Mouse (Mus musculus): ENCODE measurements around the gene Adprm. TPM values are rescaled to one million over a fixed set of nuclear protein-coding genes. Genes with fewer than 3 reads are reported as not detected.

Gene Adprm
- 10 to 100 TPM; 22.3 to 27.4 TPM for total RNA-seq (2023)

DNA sequence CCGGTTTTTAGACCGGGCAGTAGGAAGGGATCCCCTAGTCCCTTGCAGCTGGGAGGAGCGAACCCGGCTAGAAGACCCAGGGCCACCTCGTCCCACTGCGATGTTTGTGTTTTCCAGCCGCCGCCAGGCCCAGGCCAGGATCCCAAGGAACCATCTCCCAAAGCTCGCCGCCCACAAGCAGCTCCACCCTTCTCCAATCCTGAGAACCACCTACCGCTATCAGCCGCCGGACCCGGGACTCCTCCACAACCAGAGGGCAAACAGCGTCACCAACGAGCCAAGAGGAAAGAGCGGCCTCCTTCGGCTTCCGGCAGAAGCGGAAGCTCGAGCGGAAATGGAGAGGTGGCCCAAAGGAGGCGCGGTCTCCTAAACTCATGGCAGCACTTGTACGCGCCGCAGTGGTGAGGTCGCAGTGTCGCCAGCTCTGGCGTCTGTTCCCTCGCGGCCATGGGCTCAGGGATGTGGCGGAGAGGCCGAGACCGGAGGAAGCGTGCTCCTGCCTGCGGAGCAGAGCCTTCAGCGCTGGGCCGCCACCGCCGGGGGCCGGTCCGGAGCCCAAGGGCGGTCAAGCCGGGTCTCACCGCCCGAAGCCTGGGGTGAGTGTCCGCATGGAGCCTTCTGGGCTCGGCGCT, at the start of gene Adprm, which contains the start of gene Sco1:
Gene Adprm (minus strand): TSS at position 274 of the 632 bp plus-strand sequence.
Gene Sco1 (plus strand): TSS at position 350 of the 632 bp plus-strand sequence.

GRCm38 (mm10) chr11:67078000-67078399, 25.6 kb upstream of the Adprm start, which contains the start of gene Myh3:
Gene Myh3 (plus strand): TSS chr11:67078300.

DNA sequence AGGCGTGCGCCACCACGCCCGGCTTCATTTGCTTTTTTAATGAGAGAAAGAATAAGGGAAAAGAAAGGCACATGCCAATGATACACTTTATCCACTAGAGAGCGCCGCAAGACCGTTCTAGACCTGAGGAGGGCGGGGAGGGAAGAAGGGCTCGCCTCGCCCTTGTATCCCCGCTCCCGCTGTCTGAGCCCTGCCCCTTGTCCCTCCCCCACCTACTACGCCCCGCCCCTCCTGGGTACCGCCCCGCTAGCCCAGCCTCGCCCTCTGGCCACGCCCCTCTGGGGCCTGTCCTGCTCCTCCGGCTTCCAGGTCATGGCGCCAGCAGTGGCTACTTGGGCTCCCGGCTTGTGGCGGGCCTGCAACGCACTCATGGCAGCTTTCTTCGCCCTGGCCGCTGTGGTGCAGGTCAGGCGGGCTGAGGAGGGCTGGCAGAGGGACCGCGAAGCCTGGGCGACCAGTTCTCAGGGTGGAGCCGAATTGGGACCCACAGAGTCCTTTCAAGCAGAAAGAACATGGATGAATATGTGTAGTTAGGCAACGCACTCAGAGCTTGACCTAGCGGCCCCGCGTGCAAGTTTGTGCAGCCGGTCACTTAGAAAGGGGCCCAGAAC, 27.4 kb downstream of the Adprm start, which contains the start of gene Tmem220:
Gene Tmem220 (plus strand): TSS at position 288 of the 611 bp plus-strand sequence.

Other genes starting within 250 kb of the Adprm start
- gene Pirt, start 140.6 kb downstream of the Adprm start, total RNA-seq (2023) = not detected
- gene Tmem238l, start 96.0 kb downstream of the Adprm start, total RNA-seq (2023) = not detected
- gene Tmem220, start 27.4 kb downstream of the Adprm start, total RNA-seq (2023) = 1 to 10 TPM; 2.2 TPM
- gene Sco1, start 76 bp upstream of the Adprm start, total RNA-seq (2023) = 1 to 10 TPM; 5.0 to 6.3 TPM
- not detected for gene Myh3, start 25.7 kb upstream of the Adprm start, total RNA-seq (2023)
- not detected for gene Myh2, start 118.4 kb upstream of the Adprm start, total RNA-seq (2023)
- not detected for gene Myh1, start 147.5 kb upstream of the Adprm start, total RNA-seq (2023)
- not detected for gene Myh4, start 185.4 kb upstream of the Adprm start, total RNA-seq (2023)
- not detected for gene Myh8, start 224.5 kb upstream of the Adprm start, total RNA-seq (2023)

Data from neutrophil, adult 59 days (primary cell).